Mouse (Mus musculus) embryo, embryonic 11 days (tissue): ENCODE measurements around the gene Cdk5.
A peak's percentile ranks its signal among the peaks of the same experiment; 100 is the strongest.

ENCODE experiments used
- DNase-seq: peaks from one replicate; pipeline ENCODE4 v3.0.0-alpha.2; 2015

Cdk5 gene

DNA sequence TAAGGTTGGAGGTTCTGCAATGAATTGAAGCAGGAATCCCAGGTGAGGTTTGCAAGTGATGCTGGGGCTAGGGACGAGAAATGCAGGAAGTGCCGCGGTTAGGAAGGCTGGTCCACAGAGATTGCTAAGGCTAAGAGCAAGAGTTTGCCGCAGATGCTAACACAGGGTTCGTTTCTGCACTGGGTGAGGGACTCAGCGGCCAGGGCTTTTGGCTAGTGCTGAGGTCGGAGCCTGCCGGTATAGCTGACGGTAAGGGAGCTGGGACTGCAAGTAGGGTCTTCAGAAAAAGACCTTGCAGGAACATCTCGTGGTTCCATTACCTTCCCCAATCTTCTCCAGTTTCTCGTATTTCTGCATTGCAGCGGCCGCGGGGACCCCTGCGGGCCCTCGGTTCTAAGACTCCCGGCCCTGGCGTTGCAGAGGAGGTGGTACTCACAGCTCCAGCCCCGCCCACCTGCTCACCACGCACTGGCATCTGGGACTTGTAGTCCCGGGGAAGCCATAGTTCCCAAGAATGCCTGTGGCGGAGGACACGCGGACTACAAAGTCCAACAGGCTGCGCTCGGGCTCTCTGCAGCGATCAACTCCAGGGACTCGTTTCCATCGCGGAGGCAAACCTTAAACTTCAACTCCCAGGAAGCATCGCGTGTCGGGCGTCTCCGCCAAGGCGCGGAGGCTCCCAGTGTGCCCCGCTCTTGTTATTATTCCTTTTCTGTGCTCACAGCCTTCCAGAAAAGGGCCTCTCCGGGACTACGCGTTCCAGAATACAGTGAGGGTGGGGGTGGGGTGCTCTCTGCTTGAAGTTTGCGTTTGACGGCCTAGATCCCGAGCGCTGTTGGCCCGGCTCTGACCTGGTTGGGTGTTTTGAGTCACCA is at the start of gene Cdk5, which contains the start of gene Slc4a2:
Cdk5 (minus strand) TSS at position 402 of the 875 bp plus-strand sequence.
Slc4a2 (plus strand) TSS at position 709 of the 875 bp plus-strand sequence.
- DNase-seq = peak; percentile 100

DNA sequence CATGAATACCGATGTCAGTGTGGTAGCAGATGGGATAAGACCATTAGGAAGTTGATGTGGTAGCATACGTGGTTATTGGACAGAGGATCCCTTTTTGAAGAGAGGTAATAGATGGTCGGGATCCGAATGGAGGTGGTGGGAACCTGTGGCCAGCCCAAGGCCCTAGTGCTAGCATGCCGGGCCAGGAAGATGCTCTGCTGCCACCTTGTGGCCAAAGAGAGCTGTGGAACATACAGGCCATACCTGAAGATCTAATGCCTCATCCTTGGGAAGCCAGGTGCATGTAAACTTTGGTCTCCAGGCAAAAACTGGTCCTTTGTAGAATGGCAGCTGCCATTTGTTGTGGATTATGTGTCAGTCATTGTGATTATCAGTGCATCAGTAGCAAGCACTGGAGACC is 47.3 kb upstream of the Cdk5 start:
- DNase-seq = peak; percentile 88

DNA sequence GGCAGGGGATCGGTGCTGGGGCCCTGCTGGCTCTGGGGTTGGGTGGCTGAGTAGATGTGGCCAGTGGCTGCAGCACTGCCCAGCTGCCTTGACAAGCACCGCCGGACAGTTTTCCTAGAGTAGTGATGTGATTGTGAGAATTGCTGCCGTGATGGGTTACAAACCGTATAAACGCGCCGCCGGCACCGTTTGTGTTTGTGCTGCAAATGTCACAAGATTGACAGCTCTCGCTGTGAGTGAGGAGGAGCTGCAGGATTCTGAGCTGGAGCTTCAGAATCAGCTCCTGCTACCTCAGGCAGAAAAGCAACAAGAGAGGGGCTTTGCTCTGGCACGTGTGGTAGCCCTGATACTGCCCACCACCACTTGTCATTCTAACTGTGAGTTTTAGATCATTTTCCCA is 43.4 kb upstream of the Cdk5 start:
- no peak for DNase-seq

DNA sequence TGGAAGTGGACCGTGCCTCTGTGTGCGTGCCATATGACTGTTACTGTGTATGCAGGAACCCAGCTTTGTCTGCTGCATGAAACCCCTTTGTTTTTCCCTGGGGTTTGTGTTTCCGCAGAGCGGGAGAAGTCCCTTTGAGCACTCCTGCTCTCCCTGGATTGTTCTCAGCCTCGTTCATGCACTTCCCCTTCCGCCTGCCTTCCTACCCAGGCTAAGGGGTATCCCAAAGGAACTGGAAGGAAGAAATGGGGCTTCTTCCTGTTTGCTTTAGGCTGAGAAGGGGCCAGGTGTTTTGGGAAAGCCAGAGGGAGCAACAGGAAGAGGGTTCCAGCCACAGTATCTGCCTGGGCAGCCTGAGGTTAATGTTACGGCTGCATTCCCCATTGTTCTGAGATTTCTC is 32.3 kb upstream of the Cdk5 start:
- DNase-seq = no peak

DNA sequence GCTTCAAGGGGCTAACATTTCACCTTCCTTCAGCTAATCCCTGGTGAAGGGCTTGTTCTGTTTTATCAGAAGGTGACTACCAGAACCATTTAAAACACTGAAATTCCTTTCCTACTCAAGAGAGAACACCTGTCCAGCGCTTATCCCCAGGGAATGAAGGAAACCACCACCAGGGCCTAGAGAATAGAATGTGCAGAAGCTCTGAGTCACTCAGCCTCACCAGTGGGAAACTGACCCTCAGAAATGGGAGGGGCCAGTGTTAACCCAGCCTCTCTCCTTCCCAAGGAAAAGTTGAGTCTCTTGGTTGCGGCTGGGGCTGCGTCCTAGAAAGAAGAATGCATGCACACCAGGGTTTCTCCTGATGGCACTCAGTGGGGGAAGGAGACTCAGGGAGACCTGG is 31.7 kb upstream of the Cdk5 start:
- no peak for DNase-seq

DNA sequence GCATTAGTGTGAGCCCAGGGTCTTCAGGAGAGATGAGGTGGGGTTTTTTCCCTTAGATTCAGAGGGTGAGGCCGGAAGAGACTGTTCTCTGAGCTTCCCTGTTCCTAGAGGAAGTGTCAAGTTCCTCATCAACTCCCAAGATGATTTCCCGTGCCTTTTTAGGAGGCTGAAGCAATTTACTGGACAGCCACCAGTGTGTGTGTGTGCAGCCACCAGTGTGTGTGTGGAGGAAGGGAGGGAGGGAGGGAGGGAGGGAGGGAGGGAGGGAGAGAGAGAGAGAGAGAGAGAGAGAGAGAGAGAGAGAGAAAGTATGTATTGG is 30.6 kb upstream of the Cdk5 start:
- DNase-seq = no peak

DNA sequence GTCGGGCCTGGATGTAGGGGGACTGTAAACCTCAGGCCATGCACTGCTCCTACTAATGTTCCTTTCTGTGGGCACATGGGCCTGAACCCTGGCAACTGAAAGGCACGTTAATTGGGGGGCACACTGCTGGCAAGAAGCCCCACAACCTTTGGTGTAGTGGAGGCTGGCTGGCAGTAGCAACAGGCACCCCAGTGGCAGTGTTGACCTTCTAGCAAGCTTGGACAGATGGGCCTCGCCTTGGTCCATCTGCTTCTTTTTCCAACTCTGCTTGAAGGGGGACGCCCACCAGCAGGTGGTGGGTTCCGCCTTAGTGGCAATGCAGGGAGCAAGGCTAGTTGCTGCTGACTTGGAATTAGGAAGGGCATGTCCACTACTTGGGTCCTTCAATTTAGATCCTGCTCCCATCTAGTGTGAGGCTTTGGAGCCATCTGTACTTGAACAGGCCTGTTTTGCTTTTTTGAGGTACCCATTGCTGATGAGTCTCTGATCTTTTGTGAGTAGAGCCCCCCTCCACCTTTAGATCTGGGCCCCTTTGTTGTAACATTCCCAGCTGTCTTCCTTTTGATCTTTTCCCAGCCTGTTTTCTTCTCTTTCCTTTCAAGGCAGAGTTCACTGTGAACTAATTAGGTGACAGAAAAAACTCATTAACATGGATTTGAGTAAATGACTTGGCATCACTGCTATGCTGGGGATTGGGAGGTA is 30.1 kb upstream of the Cdk5 start:
- DNase-seq = peak; percentile 42

DNA sequence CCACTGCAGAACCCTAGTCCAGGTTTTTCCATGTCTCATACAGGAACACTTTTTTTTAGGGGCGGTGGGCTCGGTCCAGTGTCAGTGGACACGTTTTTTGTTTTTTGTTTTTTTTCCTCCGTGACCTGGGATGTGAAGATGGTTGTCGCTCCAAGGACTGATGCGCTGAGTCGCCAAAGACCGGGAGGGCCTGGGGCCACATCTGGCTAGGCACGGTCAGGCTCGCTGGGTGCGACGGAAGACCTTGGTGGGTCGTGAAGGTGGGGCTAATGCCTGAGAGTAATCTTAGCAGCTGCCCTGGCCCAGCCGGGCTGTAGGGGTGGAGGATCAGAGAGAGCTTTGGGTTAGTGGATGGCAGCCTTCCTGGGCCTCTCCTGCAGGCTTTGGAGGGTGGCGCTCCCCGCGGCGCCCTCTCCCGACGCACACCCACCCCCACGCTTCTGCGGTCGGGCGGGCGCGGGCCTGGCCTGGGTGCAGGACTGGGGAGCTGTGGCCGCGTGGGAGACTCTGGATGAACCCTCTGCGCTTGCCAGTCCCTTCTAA is 29.4 kb upstream of the Cdk5 start:
- peak; percentile 48 for DNase-seq

DNA sequence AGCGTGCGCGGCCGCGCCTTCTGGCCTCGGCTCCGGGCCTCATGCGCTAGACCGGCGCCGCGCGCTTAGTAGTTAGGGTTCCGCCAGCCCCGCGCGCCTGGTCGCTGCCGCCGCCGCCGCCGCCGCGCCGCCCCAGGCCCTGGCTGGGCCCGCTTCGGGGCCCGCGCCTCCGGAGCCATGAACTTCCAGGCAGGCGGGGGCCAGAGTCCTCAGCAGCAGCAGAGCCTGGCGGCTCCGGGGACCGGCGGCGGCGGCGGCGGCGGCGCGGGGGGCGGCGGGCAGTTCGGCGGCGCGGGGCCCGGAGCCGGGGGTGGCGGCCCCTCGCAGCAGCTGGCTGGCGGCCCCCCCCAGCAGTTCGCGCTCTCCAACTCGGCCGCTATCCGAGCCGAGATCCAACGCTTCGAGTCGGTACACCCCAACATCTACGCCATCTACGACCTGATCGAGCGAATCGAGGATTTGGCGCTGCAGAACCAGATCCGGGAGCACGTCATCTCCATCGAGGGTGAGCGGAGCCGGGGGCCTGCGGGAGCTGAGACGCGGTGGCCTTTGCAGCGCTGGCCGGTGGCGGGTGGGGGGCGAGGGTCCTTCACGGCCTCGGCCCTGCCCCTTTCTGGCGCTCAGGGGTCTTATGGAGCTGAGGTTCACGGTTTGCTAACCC is 28.8 kb upstream of the Cdk5 start, which contains the start of gene Agap3:
Agap3 (plus strand) TSS at position 148 of the 661 bp plus-strand sequence.
- peak; percentile 61 for DNase-seq

DNA sequence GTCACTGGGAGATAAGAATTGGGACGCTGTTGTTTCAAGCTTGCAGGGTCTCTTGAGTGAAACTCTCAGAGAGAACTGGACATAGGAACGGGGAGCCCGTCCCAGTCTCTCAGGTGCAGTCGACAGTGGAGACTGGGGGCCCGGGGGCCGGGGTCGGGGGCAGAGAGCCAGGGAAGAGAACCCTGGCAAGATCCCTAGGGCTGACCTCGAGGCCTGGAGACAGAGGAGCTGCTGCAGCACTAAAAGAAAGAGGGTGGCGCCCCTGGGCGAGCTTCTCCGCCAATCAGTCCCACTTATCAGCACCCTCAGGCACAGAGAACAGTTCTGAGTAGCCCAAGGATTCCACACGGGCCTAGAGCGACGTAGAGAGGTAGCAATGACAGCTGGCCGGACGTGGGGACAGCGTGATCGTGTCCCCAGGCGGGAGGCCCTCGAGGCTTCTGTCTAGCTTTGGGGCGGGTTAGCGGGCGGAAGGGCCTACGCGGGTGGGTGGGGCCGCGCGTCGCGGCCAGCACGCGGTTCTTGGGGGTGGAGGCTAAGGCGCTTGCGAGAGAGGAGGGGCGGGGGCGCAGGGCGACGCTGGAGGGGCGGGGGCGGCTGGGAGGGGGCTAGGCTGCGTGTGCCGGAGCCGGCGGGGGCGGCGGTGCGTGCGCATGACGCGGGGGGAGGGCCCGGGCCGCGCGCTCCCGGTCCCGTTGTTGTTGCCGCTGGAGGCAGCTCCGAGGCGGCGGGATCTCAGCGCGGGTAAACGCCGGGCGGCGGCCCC is 28.1 kb upstream of the Cdk5 start:
- peak; percentile 94 for DNase-seq

DNA sequence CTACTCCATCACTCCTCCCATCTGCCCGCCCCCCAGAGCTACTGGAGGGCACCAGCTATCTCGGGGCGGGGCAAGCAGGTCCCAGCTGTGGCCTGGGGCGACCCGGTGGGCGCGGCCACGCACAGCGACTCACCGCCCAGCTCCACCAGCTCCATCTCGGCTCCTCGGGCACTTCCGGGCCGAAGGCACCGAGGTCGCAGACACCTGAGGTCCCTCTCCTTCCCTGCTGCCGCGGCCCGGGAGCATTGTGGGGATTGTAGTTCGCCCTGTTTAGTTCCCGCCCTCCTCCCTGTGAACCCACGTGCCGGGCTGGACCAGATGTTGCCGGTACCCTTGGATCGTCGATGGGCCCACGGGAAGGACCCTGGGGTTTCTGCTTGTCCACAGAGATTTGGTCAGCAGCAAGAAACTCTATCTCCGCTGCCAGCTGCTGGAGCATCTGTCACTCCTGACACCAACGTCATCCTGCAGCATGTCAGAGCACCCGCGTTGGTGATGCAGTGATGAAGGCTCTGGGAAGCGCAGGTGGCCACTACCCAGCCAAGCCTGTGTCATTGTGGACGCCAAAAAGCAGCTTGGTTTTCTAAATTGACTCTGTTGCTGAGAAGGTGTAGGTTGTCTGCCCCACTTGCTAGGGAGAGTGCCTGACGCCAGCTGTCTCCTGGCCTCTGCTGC is 24.4 kb upstream of the Cdk5 start, which contains the start of gene Tmub1:
Tmub1 (minus strand) TSS at position 231 of the 675 bp plus-strand sequence.
- DNase-seq = peak; percentile 87

DNA sequence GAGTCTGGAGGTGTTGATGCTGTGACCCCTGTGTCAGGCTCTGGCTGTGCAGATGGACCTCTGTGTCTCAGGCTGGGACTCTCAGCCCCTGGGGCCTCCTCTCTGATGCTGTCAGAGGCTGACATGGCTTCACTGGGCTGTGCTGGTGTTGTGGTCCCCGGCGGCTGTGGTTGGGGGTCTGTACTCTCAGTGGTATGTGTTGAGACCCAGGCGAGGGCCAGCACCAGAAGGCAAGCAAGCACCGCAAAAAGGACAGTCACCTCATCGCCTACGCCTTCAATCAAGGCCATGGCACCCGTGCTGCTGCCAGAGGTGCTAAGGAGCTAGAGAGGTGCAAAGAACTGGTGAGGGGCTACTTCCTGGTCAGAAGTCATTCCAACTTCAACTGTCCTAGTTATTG is 23.3 kb upstream of the Cdk5 start:
- no peak for DNase-seq

DNA sequence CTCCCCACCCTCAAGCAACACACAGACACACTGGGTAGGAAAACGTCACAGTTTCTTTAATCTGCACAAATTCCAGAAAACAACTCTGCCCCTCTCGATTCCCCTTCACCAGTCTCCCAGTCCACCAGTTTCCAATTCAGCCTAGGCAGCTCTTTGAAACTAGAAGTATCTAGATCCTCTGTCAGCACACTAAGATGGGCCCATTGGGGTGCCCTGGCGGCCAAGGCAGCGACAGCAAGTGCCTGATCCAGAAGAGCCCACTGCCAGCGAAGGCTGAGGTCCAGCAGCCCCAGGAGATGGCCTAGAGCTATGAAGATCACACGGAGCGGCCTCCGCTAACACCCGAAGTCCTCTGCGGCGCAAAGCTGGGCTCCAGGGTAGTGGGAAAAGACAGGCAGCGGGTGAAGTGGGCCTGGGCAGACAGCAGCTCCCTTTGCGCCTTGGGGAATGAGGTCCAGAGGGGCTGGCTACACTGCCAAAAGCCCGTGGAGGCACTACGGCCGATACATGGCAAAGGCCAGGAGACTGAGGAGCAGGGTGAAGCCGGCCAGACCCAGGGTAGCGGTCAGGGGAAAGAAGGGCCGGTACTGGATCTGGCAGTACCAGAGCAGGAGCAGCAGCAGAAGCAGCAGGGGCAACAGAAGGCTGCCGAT is 22.2 kb upstream of the Cdk5 start:
- DNase-seq = peak; percentile 17

DNA sequence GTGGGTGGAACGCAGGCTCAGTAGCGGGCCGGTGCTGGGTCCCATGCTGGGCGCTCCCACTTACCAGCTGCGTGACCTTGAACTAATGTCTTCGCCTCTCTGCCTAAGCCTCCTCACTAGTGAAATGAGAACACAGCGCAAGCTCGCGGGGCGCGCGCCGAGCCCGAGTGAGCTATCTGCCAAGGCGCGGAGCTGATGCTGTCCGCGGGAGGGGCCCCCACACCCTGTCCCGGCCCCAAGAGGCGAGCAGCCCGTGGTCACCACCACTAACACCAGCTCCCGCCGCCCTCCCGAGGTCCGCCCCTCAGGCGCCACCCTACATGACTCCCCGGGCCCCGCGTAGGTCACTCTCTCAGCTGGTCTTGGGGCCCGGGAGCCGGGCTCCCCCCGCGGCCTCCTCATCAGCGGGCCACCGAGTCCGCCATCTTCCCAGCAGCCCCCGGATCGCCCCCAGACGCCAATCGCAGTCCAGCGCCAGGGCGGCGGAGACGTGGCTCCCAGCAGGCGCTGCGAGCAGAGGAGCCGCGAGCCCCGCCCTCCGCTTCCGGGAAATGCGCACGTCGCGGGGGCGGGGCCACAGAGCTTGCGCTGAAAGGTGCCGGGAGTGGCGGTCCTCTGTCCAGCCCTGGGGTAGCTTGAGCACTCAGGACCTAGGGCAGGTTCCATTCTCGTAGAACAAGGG is 21.6 kb upstream of the Cdk5 start, which contains the start of gene Fastk:
Fastk (minus strand) TSS at position 542 of the 682 bp plus-strand sequence.
- peak; percentile 99 for DNase-seq

DNA sequence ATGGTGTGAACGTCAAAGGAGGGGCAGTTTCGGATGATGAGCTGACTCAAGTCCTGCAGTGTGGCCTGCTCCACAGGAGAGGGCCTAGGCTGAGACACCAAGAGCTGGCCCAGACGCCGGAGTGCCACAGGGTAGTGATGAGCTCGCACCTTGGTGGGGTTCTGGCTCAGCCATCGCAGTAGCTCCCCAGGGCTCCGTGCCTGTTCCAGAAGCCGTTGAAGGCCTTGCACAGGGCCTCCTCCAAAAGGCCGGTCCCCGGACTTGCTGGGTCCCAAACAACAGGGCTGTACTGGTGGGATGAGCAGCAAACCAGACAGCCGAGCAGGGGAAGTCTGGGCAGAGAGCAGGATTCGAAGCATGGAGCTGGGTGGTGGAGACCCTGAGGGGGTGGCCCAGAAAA is 20.6 kb upstream of the Cdk5 start:
- no peak for DNase-seq

DNA sequence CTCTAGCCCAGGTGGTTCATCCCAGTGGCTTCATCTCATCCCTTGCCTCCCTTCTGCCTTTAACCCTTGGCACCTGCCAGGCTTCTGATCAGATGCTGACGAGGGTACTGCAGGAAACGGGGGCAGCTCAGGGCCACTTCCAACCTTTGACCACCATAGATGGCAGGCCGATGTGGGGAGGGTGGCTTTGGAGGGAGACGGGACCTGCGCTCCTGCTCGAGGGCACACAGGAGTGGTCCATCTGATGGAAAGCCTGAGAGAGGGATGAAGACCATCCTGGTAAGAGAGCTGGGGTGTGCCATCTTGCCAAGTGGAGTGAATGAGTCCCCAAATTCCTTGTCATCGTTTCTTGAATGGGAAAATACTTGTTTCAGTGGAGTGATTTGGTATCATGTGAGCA is 19.9 kb upstream of the Cdk5 start:
- no peak for DNase-seq

DNA sequence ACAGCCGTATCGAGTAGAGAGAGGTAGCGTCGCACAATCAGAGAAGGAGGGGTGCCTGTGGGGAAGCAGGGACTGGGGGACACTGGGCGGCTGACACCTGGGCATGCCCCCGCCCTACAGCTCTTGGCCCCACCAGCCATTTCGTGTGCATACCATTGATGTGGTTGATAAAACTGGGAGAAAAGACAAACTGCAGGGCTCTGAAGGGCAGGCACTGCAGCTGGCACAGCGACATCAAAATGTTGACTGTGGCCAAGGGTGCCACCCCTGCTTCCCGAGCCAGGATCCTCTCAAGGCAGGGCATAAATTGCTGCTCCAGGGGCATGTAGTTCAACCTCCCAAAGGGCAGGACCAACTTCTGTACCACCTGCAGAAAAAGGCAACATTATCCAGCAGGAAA is 18.7 kb upstream of the Cdk5 start:
- no peak for DNase-seq

DNA sequence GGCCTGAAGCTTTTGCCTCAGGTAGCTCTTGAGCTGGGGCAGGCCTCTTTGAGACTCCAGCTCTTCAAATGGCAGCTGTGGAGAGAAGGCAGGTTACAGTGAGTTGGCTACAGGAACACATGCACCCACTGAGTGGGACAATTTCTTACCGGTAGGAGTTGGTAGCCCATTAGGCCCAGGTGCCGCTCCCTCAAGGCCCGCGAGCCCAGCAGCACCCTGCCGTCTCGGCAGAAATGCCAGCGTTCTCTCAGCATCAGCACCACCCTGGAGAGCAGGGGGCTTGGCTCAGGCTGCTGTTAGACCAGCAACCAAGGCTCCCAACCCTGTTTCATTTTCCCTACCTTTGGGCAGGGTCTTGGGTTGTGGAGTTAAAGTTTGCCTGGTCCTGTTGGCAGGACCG is 17.9 kb upstream of the Cdk5 start:
- no peak for DNase-seq

DNA sequence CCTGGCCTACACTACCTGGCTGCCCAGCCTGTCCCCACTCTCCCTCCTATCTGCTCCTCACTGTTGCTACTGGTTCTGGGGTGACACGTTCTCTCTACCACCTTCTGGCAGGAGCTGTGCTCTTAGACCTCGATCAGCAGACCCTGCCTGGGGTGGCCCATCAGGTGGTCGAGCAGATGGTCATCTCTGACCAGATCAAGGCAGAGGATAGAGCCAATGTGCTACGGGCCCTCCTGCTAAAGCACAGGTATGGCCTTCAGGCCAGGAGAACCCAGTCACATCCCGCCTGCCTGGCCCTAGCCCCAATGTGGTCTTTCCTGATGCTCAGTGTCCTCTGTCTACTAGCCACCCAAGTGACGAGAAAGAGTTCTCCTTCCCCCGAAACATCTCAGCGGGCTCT is 10.7 kb upstream of the Cdk5 start:
- no peak for DNase-seq

DNA sequence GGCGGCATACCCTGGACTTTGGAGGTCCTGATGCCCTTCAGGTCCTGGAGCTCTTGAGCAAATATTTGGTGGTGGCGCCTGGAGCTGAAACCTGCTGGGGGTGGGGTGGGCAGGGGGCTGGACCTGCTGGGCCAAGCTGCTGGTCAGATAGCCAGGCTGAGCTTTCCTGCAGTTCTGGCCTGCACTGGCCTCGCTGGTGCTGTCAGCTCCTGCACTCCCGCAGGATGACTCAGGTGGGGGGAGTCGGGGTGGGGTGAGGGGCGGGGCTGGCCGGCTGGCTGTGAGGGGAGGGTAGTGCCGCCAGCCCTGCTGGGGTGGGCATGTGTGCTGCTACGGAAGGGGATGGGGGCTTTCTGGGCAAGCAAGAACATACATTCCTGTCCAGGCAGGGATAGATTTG is 5.3 kb upstream of the Cdk5 start:
- peak; percentile 23 for DNase-seq

DNA sequence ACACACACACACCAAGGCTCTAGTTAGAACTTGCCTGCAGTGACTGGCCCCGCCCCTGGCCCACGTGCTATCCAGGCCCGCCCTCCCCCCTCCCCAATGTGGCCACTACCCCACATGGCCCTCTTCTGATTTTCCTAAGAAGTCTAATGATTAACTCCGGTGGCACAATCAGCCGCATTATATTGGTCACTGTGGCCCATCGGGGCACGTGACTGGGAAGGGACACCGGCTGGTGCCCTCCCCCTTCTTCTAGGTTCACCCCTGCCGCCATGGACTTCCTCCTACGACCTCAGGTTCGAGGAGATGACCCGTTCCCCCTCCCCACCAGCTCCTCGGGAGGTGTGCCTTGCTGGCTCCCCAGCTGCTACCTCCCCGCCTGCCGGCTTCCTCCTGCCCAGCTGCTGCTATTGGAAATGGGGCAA is 4.7 kb upstream of the Cdk5 start:
- peak; percentile 59 for DNase-seq
